15 mouse cellular contexts compared by ENCODE assay signal in the genomic region with DNA sequence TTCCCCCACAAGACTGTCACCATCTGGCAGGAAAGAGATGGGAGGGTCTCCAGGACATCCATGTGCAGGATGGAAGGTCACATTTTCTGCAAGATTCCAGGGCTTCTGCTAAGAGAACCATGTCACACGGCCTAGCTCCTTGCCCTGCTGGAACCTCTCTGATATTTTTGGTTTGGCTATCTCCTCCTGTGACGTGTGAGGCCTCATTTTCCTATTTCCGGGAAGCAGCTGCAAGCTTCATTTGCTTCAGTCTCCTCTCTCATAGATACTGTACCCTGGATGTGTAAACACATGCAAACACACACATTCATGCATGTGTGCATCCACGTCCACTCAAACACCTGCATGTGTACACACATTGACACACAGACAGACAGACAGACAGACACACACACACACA. TPM values are rescaled to one million over a fixed set of nuclear protein-coding genes. Genes with fewer than 3 reads are reported as not detected.
DNase-seq lines count a peak whose midpoint lies in the region; ATAC-seq and TF ChIP-seq lines count a peak whose summit lies in the region.
"Had no signal": no experiment of that assay in that cellular context is flagged by ENCODE, and none has a peak within 500 bp of the region (broad histone marks: within the 10 kb centered on the region; RNA-seq: fewer than 3 reads in every experiment).

No protein-coding gene starts in this region.

- no peak overlapping the region for H3K4me2 ChIP-seq in intestine, embryonic 14.5 days (ENCODE audit: low read length)
- no peak overlapping the region for H3K4me2 ChIP-seq in intestine, postnatal 0 days (replicated peaks; ENCODE audit: low read depth)
- H3K4me2 ChIP-seq in heart, embryonic 13.5 days: no peak overlapping the region
- H3K4me2 ChIP-seq: forebrain, embryonic 15.5 days; lung, embryonic 14.5 days; midbrain, embryonic 13.5 days had no signal

- H3K36me3 ChIP-seq in intestine, embryonic 14.5 days (ENCODE audit: control insufficient read depth, insufficient read depth, low read length): no peaks in the 10 kb centered on the region
- H3K36me3 ChIP-seq in intestine, postnatal 0 days (ENCODE audit: control insufficient read depth, insufficient read depth): no peaks in the 10 kb centered on the region
- no peaks in the 10 kb centered on the region for H3K36me3 ChIP-seq in heart, embryonic 13.5 days
- H3K36me3 ChIP-seq: forebrain, embryonic 15.5 days; G1E; midbrain, embryonic 13.5 days had no signal

- 62% methylated on average over 4 of the region's 4 CpGs for WGBS in intestine, embryonic 14.5 days
- 55% methylated on average over 4 of the region's 4 CpGs for WGBS in intestine, postnatal 0 days
- WGBS in heart, embryonic 13.5 days: 38% methylated on average over 4 of the region's 4 CpGs

- no peak overlapping the region for H3K9ac ChIP-seq in intestine, embryonic 14.5 days (ENCODE audit: low read length)
- H3K9ac ChIP-seq in intestine, postnatal 0 days (ENCODE audit: low read depth, low read length): no peak overlapping the region
- no peak overlapping the region for H3K9ac ChIP-seq in heart, embryonic 13.5 days
- H3K9ac ChIP-seq: forebrain, embryonic 15.5 days; lung, embryonic 14.5 days; midbrain, embryonic 13.5 days had no signal

- H3K4me1 ChIP-seq in intestine, embryonic 14.5 days (replicated peaks; ENCODE audit: control insufficient read depth, insufficient read depth, low read length): peaks cover 22% of the 10 kb centered on the region
- H3K4me1 ChIP-seq in intestine, postnatal 0 days (replicated peaks; ENCODE audit: control insufficient read depth, insufficient read depth, low read length): peaks cover 5% of the 10 kb centered on the region; the same call in 1 of the 2 replicates
- H3K4me1 ChIP-seq in heart, embryonic 13.5 days: peaks cover 26% of the 10 kb centered on the region

- H3K4me3 ChIP-seq in intestine, embryonic 14.5 days (ENCODE audit: low read depth, low read length): no peak overlapping the region
- H3K4me3 ChIP-seq in intestine, postnatal 0 days (ENCODE audit: low read depth, low read length): no peak overlapping the region
- H3K4me3 ChIP-seq in heart, embryonic 13.5 days: no peak overlapping the region
- H3K4me3 ChIP-seq: forebrain, embryonic 15.5 days; layer of hippocampus, adult 2 months; left cerebral cortex, adult 2 months; midbrain, embryonic 13.5 days had no signal

- no peaks in the 10 kb centered on the region for H3K9me3 ChIP-seq in intestine, embryonic 14.5 days (ENCODE audit: control insufficient read depth, low read length)
- no peaks in the 10 kb centered on the region for H3K9me3 ChIP-seq in intestine, postnatal 0 days (ENCODE audit: control insufficient read depth)
- no peaks in the 10 kb centered on the region for H3K9me3 ChIP-seq in heart, embryonic 13.5 days
- H3K9me3 ChIP-seq: forebrain, embryonic 15.5 days; G1E; midbrain, embryonic 13.5 days had no signal

- H3K27me3 ChIP-seq in intestine, embryonic 14.5 days (replicated peaks; ENCODE audit: control insufficient read depth, insufficient read depth, low read length): no peaks in the 10 kb centered on the region
- H3K27me3 ChIP-seq in intestine, postnatal 0 days (replicated peaks; ENCODE audit: control insufficient read depth, insufficient read depth, low read length): no peaks in the 10 kb centered on the region
- H3K27me3 ChIP-seq in heart, embryonic 13.5 days (replicated peaks): no peaks in the 10 kb centered on the region; the same call in 1 of the 2 replicates
- H3K27me3 ChIP-seq: forebrain, embryonic 15.5 days had no signal

- DNase-seq in intestine, embryonic 14.5 days (ENCODE audit: low spot score): no peak
- DNase-seq in spleen, adult 18-20 months: peak; percentile 40 to 49
- DNase-seq in spleen, postnatal 4 days (ENCODE audit: low spot score in 2 of 2): no peak
- DNase-seq in urinary bladder, postnatal 36 days (ENCODE audit: low spot score in 2 of 2): no peak
- DNase-seq in cerebellum, adult 8-10 months: no peak
- DNase-seq: thymus, postnatal 14 days had no signal

- peak overlapping the region; percentile 4; the same call in 1 of the 2 replicates for H3K27ac ChIP-seq in intestine, embryonic 14.5 days (ENCODE audit: low read depth)
- no peak overlapping the region for H3K27ac ChIP-seq in intestine, postnatal 0 days (ENCODE audit: low read depth, low read length)
- H3K27ac ChIP-seq in heart, embryonic 13.5 days (replicated peaks): peak overlapping the region; percentile 21; the same call in 1 of the 2 replicates
- H3K27ac ChIP-seq: forebrain, embryonic 15.5 days; layer of hippocampus, adult 2 months; left cerebral cortex, adult 2 months; midbrain, embryonic 13.5 days had no signal

- no peak for TF ChIP-seq CTCF in intestine, postnatal 0 days (IDR thresholded peaks at IDR 0.05; ENCODE audit: low read depth)

- ATAC-seq in intestine, embryonic 14.5 days (replicated peaks; ENCODE audit: low FRiP score, low TSS enrichment, low read depth): no peak
- ATAC-seq in intestine, postnatal 0 days: no peak
- ATAC-seq in heart, embryonic 13.5 days (ENCODE audit: extremely low read depth, insufficient number of reproducible peaks, low FRiP score, low TSS enrichment): no peak
- ATAC-seq in neutrophil, adult 5-6 weeks (ENCODE audit: extremely low read depth, insufficient number of reproducible peaks, low FRiP score, poor library complexity, severe bottlenecking): peak; percentile 45; the same call in 1 of the 2 replicates
- ATAC-seq: midbrain, embryonic 13.5 days had no signal

RNA-seq across cellular contexts. Expression of gene Trp53i11, which starts 24.6 kb away (rescaled TPM):
- polyA plus RNA-seq in intestine, embryonic 14.5 days (2014; fragmentation: Nextera tagmentation; extraction: Ambion mirVana): 53.7 and 58.9 TPM in 2 replicates
- polyA plus RNA-seq in intestine, postnatal 0 days (2015; fragmentation: Nextera tagmentation; extraction: Ambion mirVana): 16.4 and 21.8 TPM in 2 replicates
- 24.5 TPM in 2 replicates for polyA plus RNA-seq in heart, embryonic 13.5 days (2015; fragmentation: Nextera tagmentation; extraction: Ambion mirVana)
- total RNA-seq in neutrophil, adult 5-6 weeks (2017): 117 and 132 TPM in 2 replicates
- total RNA-seq: G1E had no signal
- polyA plus RNA-seq: G1E had no signal

Comparison
In these comparisons a context has a peak if more than half of its experiments do, and no peak if none do; other contexts are left out.
1. DNase-seq: peak in spleen, adult 18-20 months (2 of 2); none in intestine, embryonic 14.5 days (single experiment), spleen, postnatal 4 days (0 of 2), urinary bladder, postnatal 36 days (0 of 2) and cerebellum, adult 8-10 months (single experiment).